Mouse (Mus musculus): ENCODE results near the gene Rdh9. TPM values are rescaled to one million over a fixed set of nuclear protein-coding genes. Genes with fewer than 3 reads are reported as not detected.
"Not testable (repeated sequence)": the region's sequence is repeated elsewhere in the genome, so short reads cannot be mapped to it uniquely, and the experiment has no call there.

The Rdh9 gene
- total RNA-seq, 2 experiments from 2014 or later = 0.87 to 0.94 TPM

- no peak for DNase-seq (ENCODE audit: low spot score in 2 of 2)
- intact Hi-C loops (cut with DNase I) = no loop called here
Observed at GRCm38 (mm10) chr10:127754566-127755166, 21.5 kb upstream of the Rdh9 start.

DNA sequence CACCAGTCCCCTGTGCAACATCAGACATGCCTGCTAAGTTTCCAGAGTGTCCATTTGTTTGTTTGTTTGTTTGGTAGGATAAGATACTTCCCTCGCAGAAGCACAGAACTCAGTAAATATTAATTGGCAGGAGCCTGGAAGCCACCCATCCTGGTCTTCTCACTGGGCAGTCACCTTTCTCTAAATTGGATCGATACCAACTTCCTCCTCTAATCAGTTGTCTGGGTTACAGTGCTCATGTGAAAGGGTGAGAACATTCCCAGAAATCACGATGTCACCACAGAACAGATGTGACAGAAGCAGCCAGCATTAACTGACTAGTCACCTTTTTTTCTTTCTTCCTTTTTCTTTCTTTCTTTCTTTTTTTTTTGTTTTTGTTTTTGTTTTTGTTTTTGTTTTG is 20.9 kb upstream of the Rdh9 start:
- DNase-seq (ENCODE audit: low spot score in 2 of 2) = no peak

GRCm38 (mm10) chr10:127755770-127756468 is 20.3 kb upstream of the Rdh9 start:
- intact Hi-C loops (cut with DNase I) = no loop called here
- no peak for DNase-seq (ENCODE audit: low spot score in 2 of 2)

More for the DNA sequence above, 20.9 kb upstream of the Rdh9 start:
- intact Hi-C loops (cut with DNase I) = no loop called here

- intact Hi-C loops (cut with DNase I) = no loop called here
- DNase-seq (ENCODE audit: low spot score in 2 of 2) = no peak
Observed at GRCm38 (mm10) chr10:127759181-127760110, 16.7 kb upstream of the Rdh9 start, which contains the start of the genes Rdh1 and Rdh16f1. TSS of gene Rdh1 (plus strand) at chr10:127759721. TSS of gene Rdh16f1 (plus strand) at chr10:127759787.

GRCm38 (mm10) chr10:127762926-127763325 is 13.3 kb upstream of the Rdh9 start:
- intact Hi-C loops (cut with DNase I); DNase-seq (ENCODE audit: low spot score in 2 of 2): not testable (repeated sequence)

DNA sequence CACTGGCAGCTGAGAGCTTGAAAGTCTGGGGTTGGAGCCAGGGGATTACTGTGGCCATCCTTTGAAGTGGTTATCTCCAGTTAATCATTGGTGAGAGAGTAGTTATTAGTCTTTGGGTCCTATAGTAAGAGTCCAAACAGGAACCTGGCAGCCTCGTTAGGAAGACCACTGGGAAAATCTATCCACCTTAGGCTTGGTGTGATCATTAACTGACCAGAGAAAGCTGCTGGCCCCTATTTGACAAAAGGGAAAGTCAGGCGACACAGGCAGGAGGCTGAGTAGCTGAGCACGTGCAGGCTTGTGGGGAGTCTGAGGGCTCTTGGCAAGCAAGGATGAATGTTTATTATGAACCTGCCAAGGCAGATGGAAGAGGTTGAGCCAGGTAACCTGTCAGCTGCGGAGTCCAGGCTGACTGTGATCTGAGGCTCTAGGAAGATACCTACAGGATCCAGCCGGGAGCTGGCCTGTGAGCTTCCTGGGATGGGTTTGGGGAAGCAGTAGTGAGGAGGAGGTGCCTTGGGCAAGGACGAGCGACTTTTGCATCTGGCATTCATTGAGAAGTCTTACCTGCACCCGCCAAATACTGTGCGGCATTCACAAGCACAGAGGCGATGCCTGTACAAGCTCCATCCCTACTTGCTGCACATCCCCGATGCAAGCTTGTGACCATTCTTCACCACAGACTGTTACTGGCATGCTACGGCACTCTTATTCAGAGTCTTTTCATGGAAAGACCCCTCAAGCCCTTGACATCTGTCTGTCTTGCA is 12.1 kb upstream of the Rdh9 start:
- DNase-seq (ENCODE audit: low spot score in 2 of 2) = no peak
- intact Hi-C loops (cut with DNase I) = no loop called here

DNA sequence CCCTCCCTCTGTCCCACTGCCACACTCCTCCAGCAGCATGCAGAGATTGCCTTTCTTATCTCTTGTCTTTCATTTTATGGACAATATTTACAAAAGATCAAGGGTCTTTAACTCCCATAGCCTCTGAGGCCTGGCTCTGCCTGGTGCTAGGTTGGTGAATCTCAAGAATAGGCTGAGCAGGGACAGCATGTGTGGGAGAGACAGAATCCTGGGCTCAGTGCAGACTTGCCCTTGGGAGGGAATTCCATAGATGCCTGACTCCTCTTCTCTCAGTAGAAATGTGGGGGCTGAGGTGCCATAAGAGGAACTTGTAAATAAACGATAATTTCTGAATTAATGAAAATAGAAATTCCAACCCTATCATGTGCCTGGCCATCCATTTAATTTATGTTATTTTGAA is 9.6 kb upstream of the Rdh9 start:
- no peak for DNase-seq (ENCODE audit: low spot score in 2 of 2)

DNA sequence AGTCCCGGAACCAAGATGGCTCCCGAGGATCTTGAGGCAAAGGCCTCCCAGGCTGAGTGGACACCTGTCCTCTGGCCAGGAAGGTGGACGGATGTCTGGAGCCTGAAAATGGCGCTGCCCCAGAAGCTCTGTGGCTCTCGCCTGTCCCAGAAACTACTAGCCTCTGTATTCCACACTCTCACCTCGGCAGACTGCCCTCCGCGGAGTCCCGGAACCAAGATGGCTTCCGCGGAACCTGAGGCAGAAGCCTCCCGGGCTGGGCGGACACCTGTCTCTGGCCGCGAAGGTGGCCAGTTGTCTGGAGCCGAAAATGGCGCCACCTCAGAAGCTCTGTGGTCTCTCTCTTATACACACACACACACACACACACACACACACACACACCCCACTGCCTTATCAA is 6.1 kb downstream of the Rdh9 start:
- intact Hi-C loops (cut with DNase I); DNase-seq (ENCODE audit: low spot score in 2 of 2): not testable (repeated sequence)

More for the DNA sequence above, 9.6 kb upstream of the Rdh9 start:
- intact Hi-C loops (cut with DNase I) = no loop called here

DNA sequence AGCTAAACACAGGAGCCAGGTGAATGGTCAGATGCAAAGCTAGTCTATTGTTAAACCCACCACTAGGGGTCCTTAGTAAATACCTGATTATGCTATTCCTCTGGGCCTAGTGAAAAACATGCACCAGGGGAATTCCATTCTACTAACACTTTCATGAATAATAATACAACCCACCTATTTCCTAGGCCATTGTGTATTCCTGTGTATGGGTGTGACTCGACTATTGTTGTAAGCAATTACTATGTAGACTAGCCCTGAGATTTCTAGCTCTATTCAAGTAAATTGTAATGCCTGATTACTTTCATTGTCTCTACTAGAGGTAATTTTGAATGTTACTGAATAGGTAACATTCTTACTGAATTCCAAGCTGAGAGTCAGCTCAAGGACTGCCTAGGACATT is 9.2 kb downstream of the Rdh9 start:
- intact Hi-C loops (cut with DNase I); DNase-seq (ENCODE audit: low spot score in 2 of 2): not testable (repeated sequence)

- intact Hi-C loops (cut with DNase I) = no loop called here
- no peak for DNase-seq (ENCODE audit: low spot score in 2 of 2)
Observed at GRCm38 (mm10) chr10:127799295-127799694, 23.1 kb downstream of the Rdh9 start.

DNA sequence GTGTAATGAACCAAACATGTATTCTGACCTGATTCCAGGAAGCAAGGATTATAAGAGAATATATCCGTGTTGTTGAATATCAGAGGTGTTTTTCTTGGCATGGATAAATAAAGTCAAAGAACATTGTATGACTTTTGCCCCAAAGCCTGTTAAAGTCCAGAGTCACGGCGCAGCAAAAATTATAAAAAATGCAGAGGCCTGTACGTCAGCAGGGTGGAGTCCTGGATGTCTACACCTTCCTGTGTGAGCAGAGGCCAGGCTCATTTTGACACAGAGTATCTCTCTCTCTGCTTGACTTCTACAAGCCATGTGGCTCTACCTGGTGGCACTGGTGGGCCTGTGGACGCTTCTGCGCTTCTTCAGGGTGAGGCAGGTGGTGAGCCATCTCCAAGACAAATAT is 24.7 kb downstream of the Rdh9 start, which contains the start of gene Rdh16:
Rdh16 (plus strand) TSS at position 262 of the 400 bp plus-strand sequence.
- intact Hi-C loops (cut with DNase I) = no loop called here
- DNase-seq (ENCODE audit: low spot score in 2 of 2) = no peak

- intact Hi-C loops (cut with DNase I) = no loop called here
- no peak for DNase-seq (ENCODE audit: low spot score in 2 of 2)
Observed at GRCm38 (mm10) chr10:127801612-127802011, 25.4 kb downstream of the Rdh9 start.

DNA sequence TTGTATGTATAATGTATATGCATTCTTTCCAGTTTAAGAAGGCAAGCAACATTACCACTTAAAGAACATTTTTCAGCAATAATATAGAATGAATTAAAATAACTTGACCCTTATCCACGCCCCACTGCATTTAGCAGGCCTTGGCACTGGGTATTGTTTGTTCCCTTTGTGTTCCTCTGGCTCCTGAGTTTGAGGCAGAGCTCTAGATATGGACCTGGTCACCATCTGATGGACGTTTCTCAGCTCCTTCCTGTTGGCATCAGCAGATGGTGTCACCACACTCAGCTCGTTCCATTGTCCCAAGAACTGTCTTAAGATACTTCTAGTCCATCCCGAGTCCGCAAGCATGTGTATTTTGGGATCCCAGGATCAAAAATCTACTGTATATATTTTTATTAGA is 26.1 kb downstream of the Rdh9 start:
- DNase-seq (ENCODE audit: low spot score in 2 of 2) = no peak
- intact Hi-C loops (cut with DNase I) = no loop called here

DNA sequence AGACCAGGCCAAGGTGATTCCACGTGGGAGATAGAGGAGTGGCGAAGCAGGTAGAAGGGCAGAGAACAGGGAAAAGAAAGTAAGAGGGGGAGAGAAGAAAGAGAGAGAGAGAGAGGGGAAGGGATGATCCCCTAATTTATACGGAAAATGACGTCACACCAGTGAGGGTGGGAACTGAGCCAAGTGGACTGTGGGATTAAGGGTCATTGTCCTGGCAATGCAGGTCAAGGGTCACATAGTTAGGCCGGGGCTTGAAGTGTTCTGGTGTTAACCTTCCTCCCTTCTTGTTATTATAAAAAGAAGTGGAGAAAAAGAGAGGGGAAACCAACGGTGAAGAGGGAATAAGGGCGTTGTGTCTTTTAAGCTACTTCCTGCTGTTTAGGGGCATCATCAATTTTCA is 28.2 kb downstream of the Rdh9 start:
- intact Hi-C loops (cut with DNase I) = no loop called here

GRCm38 (mm10) chr10:127815888-127816287 is 39.7 kb downstream of the Rdh9 start:
- no peak for DNase-seq (ENCODE audit: low spot score in 2 of 2)
- intact Hi-C loops (cut with DNase I) = no loop called here

More for the DNA sequence above, 28.2 kb downstream of the Rdh9 start:
- DNase-seq (ENCODE audit: low spot score in 2 of 2) = no peak

DNA sequence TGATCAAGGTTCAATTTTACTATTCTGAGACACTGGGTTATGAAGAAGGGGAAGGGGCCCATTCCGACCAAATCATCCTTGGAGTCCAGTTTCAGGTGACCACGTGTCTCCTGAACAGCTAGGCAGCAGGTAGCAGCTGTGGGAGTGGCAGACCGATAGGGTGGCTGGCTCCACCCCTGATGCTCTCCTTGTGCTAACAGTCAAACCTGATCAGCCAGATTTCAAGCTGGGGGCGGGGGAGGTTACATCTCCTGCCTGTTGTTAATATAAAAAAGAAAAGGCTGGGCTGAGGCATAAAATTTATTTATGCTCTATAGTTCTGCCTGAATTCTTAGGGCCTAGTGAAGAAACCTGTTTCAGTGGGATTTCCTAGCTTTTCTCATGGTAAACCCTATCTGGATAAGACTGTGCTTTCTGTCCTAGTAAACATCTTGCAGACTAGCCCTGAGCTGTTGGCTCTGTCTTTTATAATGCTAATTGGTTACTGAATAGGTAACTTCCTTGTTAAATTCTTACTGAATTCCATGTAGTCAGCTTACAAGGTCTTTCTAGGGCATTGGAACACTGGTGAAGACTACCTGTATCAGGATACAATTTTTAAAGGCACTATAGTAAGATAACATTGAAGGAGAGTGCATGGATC is 41.2 kb downstream of the Rdh9 start:
- intact Hi-C loops (cut with DNase I); DNase-seq (ENCODE audit: low spot score in 2 of 2): not testable (repeated sequence)

DNA sequence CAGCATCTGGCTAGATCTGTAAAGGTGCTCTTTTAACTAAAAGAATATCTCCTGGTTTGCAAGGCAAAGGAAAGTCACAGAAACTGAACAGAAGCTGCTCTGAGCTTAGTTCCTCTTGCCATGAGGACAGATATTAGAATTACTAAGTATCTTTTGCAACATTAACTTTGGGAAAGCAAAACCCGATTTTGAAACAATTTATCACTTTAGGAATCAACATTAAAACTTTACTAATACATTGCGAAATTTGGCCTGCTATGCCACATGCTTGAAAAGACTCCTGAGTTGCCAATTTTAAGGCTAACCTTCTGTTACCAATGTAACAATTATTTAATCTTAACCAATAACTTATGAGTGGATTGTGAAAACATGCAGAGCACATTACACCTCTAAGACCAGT is 45.6 kb downstream of the Rdh9 start:
- DNase-seq (ENCODE audit: low spot score in 2 of 2); intact Hi-C loops (cut with DNase I): not testable (repeated sequence)

- peak; percentile 4 to 8 for DNase-seq (ENCODE audit: low spot score in 2 of 2)
- intact Hi-C loops (cut with DNase I) = no loop called here
Observed at GRCm38 (mm10) chr10:127825386-127825785, 49.2 kb downstream of the Rdh9 start.

GRCm38 (mm10) chr10:127829121-127829520 is 52.9 kb downstream of the Rdh9 start:
- intact Hi-C loops (cut with DNase I) = no loop called here
- DNase-seq (ENCODE audit: low spot score in 2 of 2) = no peak
